Mouse (Mus musculus): ENCODE measurements at regions not wholly inside any gene's neighbourhood (a gene's known extent, or its start where the extent isn't known, plus 50 kb on each side); places are given as distances from the start of the nearest gene placed in this dataset.
"Not testable (repeated sequence)": the region's sequence is repeated elsewhere in the genome, so short reads cannot be mapped to it uniquely, and the experiment has no call there.

DNA sequence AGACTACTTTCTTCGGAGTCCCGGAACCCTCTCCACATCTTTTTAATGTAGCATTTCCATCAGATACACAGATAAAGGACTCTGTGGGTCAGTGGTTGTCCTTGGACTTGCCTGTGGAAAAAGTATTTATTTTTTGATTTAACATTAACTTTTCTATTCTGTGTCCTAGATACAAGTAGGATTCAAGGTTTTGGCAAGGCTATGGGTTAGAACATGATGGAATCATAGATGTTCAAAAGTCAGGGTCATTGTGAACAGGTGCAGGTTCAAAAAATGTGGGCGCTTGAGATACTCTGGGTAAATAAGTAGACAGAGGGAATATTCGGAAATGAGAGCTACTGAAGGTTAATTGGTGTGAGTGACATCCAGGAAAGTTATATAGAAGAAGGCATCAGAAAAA, 347.7 kb downstream of the Cypt12 start:
- no peak for DNase-seq

DNA sequence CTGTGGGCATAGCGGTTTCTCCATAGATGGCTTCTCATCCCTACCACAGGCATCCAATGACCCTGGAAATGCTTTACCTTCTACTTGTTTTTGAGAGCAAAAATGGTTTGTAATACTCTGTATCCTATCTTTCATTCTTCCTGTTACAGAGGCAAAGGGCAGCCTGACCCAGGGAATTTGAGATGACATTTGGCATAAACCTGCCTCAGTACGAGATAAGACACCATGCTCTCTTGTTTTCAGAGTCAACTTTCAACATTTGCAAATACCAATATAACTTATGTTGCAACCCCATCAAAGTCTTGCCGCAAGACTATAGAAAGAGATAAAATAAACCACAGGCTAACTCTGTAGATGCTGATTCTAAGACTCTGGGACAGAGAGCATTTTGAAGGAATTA, 350.5 kb downstream of the Cypt12 start:
- DNase-seq, result no peak

DNA sequence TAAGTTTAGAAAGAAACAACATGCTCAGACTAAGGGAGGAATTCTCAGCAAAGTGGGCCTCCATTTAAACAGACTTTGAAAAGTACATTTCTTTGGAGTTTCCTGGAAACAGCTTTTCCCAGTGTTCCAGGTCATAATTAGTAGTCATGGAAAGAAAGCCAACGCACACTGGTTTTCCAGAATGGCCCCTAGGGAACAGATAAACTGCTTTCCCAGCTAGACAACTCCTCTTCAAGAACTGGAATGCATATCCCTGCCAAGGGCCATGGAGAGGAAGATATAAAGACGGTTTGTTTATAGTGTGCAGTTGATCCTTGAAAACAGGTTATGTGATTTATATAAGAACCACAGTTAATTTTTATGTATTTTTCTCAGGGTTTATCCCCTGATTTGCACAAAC, 351.3 kb downstream of the Cypt12 start:
- peak; percentile 42 to 62 for DNase-seq

GRCm38 (mm10) chr3:18319433-18319832, 371.2 kb downstream of the Cypt12 start:
- no peak for DNase-seq

DNA sequence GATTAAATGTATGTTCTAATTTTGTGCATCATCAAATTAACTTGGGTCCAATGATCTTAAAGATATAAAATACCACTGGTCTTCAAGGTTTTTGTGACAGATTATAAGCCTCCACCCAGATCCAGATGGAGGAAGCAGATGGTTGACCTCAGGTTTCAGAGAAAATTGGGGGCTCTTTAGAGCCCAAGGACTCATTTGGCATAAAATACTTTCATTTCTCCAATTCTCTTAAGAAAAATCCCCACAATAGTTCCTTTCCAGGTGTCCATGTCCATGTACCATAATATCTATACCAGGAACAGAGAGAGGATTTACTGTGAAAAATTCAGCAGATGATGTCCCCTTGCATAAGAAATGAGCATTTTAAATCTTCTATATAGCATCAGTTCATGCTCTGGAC, 385.0 kb downstream of the Cypt12 start:
- no peak for DNase-seq

- peak; percentile 6 to 45 for DNase-seq
Observed at GRCm38 (mm10) chr3:18339189-18339588, 391.0 kb downstream of the Cypt12 start.

DNA sequence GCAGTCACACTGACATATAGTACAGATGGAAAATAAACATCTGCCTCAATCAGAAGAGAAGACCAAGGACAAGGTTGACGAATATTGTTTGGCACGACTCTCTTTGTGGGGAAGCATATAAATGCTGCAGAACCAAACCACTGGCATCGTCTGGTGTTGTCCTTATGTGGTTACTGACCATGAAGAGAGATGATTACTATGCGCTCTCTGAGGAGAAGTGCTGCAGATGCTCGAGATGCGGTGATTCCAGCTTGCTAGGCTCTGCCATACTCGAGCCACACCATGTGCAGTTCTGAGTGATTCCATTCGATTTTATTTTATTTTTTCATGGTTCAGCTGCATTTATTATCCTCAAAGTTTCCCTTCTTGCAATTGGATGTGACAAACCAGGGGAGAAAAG, 393.5 kb downstream of the Cypt12 start:
- DNase-seq, result no peak

DNA sequence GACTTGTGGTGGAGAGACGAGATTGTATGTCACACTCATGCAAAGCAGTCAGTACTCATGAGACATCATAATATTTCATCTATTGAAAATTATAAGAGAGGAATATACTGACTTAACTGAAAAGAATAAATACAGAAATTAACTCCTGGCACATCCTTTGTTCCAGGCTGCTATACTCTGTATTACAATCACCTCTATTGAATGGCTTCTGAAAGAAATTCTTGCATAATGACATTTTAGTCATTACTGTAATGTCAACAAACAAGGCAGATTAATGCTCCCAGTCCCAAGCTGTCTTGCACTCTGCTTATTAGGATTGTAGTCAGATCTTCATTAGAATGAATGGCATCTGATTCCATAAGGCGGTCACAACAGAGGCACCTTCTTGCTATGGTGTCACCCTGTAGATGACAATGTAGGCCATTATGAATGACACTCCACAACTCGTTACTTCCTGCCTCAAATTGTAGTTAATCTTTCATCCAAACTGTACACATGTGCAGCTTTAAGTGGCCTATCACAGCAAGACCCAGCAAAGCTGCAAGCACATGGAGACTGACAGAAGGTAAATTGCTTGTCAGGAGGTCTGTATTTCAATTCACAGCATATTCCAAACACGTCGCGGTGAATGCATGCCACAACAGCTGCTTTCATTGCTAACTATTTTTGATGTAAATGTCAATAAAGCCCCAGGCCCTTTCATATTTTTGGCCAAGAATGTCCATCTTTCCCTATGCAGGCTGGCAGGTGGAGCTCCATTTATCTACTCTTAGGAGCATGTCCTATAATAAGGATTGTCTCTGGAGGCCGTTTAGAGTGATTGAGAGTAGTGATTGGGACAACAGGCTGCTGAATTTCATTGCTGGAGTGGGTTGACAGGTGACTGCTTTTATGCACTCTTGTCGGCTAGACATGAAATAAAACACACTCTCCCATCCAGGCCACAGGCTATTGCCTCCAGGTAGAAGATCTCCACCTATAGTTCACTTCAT, 430.1 kb downstream of the Cypt12 start:
- no peak for DNase-seq

GRCm38 (mm10) chr3:18421886-18422575, 473.8 kb downstream of the Cypt12 start:
- peak; percentile 4 to 13 for DNase-seq

DNA sequence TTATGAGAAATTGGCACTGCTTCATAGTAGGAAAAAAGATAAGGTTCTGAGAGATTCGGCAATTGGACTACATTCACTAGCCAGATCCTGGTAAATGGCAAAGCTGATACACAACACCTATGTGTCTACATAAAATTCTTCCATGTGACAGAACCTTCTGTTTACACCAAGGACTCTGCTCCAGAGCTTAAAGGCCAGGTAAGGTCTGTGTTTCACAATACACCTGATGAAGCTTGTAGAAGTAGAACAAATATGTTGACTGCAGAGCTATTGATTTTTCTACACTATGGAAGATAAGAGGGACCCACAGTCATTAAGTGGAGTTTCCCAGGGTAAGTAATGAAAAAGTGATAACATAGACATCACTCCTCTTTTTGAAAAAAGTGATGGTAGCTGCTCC, 480.7 kb downstream of the Cypt12 start:
- DNase-seq, result no peak

DNA sequence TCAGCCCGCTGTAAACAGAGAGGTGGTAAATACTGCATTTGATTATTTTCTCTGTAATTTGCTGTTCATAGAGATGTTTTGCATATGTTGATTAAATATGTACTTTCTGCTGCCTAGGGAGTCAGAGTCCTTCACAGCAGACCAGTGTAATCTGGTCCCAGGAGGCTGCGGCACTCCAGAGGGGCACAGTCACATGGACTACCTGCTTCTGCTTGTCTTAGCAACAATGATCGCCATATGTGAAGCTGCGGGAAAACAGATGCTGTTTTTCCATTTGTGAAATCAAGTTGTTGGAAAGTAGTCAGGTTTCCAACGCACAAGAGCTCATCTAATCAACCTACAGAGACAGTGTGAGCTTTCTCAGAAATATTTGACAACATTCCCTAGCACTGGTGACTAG, 490.6 kb downstream of the Cypt12 start:
- no peak for DNase-seq

DNA sequence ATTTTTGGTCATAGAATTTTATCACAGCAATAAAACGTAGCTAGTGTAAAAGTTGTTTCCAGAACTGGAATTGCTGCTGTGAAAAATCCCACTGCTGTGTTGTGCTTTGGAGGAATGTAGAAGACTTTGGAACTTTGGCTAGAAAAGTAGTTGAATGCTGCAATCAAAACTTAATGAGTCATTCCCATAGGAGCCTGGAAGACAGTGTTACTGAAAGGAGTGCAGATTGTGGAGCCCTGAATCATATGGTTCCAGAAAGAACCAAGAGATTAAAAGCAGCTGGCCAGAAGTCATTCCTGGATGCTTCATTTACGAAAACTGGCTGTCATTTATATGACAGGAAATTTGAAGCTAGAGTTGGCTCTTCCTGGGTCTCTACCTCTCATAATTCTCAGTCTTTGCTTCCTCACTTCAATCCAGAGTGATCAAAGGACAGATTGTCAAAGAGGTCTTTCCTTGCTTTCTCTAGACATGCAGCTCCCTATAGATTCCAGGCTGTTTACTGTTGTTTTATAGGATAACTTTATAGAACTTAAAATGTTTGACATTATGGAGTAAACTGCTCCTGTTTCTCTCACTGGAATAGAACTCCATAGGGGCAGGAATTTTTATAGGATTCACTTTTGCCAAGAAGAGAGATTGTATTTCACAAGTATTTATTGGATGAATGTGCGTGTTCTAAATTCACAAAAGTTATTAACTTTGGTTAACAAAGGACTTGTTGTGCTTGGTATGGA, 504.2 kb downstream of the Cypt12 start:
- peak; percentile 4 to 31 for DNase-seq

- no peak for DNase-seq
Observed at GRCm38 (mm10) chr3:18453220-18453985, 505.2 kb downstream of the Cypt12 start.

DNA sequence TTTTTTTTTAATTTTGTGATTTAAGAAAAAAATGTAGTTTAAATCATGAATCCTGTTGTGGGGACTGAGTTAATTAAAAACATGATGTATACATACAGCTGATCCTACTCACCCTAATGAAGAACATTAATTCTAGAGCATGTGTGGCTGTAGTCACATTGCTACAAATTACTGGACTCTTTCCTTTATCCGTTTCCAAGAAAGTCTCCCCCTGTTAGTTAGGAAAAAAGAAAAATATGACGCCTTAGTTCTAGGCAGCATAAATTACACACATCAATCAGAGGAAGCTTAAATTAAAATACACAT, 505.7 kb downstream of the Cypt12 start:
- DNase-seq, result no peak

- DNase-seq, result not testable (repeated sequence)
Observed at GRCm38 (mm10) chr3:18454558-18455191, 506.5 kb downstream of the Cypt12 start.

- no peak for DNase-seq
Observed at GRCm38 (mm10) chr3:18456033-18456690, 508.0 kb downstream of the Cypt12 start.

DNA sequence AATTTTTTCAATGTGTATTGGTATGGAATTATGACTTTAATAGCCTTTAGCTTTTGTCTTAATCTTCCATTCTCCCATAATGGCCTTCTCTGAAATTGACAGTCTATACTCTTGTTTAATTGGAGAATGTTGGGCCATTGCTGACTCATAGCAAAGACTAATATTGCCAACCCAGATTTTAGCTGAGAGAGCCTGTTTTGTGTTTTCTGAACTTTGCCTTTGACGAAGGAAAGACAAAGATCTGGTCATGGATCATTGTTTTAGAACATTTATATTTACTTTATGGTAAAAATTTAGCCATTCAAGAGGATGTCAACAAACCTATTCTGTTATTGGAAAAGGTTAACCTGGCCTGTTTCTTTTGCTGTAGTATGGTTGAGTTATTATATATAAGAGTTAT, 512.1 kb downstream of the Cypt12 start:
- no peak for DNase-seq

DNA sequence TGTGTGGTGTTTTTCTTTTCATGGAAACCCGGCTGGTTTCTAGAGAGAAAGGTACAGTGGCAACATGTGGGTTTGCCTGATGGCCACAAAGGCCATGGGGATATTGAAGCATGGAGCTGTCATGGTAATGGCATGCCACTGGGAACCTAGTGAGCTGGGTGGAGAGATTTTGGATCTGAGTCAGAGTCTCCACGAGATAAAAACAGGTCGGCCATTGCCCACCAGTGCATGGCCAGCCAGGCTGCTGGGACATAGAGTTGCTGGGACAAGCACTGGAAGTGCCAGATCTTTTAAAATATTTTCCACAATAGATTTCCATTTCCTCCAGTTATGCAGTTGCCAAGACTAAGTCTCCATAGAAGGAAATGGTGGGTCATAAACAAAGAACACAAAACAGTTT, 523.6 kb downstream of the Cypt12 start:
- DNase-seq, result no peak

GRCm38 (mm10) chr3:18479557-18479956, 531.3 kb downstream of the Cypt12 start:
- peak in 1 of 2 experiments; percentile 23 for DNase-seq

GRCm38 (mm10) chr3:18482006-18482405, 533.8 kb downstream of the Cypt12 start:
- peak in 1 of 2 experiments; percentile 13 for DNase-seq

- DNase-seq, result no peak
Observed at GRCm38 (mm10) chr3:18488886-18489285, 540.7 kb downstream of the Cypt12 start.

Data from heart, adult 18-20 months (tissue).